Mouse (Mus musculus): ENCODE data around the gene 1700086D15Rik. TPM values are rescaled to one million over a fixed set of nuclear protein-coding genes. Genes with fewer than 3 reads are reported as not detected.

Gene 1700086D15Rik
- total RNA-seq (2014; rRNA removed): 0.71 and 1.5 TPM in 2 replicates
- polyA plus RNA-seq (2015; fragmentation: Nextera tagmentation; extraction: Ambion mirVana): 0.21 and 0.33 TPM in 2 replicates

DNA sequence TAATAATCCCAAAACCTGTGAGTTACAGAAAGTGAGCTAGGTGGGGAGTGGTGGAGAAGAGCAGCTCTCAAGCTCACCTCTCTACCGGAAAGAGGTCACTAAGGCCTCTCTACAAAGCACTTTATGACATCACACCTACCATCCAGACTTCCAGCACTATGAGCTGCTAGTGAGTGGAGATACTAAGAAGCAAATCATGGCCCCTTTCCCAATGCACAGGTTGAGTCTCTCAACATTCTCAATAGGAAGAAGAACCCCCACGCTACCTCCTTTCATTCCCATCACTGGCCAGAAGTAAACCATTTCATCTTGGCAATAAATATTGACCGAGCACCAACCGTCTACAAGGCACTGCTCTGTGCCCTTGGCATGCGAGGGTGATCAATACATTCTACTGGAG, at the start of gene 1700086D15Rik:
TSS of gene 1700086D15Rik (minus strand) at position 101 of the 400 bp plus-strand sequence.
- Histone ChIP-seq H3K4me1 (ENCODE audit: insufficient read depth) (peaks cover 3% of the 10 kb centered on the region; the same call in 1 of the 2 replicates), H3K36me3 (ENCODE audit: insufficient read depth) (no peaks in the 10 kb centered on the region), H3K27ac (ENCODE audit: low read depth, low read length) (no peak within 1 kb of the TSS), H3K27me3 (ENCODE audit: insufficient read depth, low read length) (no peaks in the 10 kb centered on the region), H3K9me3 (ENCODE audit: low read length) (no peaks in the 10 kb centered on the region), H3K4me2 (ENCODE audit: low read depth) (peak within 1 kb of the TSS; percentile 94), H3K4me3 (ENCODE audit: low read depth, low read length) (peak within 1 kb of the TSS; percentile 77; the same call in 1 of the 2 replicates), H3K9ac (no peak within 1 kb of the TSS)
- no peak for TF ChIP-seq CTCF (IDR thresholded peaks at IDR 0.05; ENCODE audit: low read depth)
- 95% methylated on average over 5 of the region's 5 CpGs for WGBS
- ATAC-seq (no peak), DNase-seq (no peak)

DNA sequence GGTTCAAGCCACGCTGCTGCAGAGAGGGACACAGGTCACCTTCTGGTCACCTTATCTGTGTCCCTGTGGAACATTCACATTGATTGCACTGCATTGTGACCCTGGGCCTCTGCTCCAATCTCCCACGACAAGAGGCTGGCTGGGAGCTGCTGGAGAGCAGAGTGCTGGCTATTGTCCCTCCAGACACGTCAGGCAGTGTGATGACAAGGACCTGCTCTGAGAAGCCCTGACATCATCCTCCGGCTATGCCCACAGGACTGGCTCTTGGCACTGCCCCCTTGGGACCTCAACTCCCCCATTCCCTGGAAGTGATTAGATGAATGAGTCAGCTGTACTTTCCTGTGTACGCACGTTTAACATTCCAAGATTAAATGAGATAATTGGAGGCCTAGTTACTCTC, 49.8 kb upstream of the 1700086D15Rik start:
- H3K9me3 ChIP-seq (ENCODE audit: low read length): no peaks in the 10 kb centered on the region
- no peak for DNase-seq
- no peak overlapping the region for H3K27ac ChIP-seq (ENCODE audit: low read depth, low read length)
- no peak for TF ChIP-seq CTCF (IDR thresholded peaks at IDR 0.05; ENCODE audit: low read depth)
- no peak overlapping the region for H3K4me2 ChIP-seq (ENCODE audit: low read depth)
- 51% methylated on average over 6 of the region's 6 CpGs for WGBS
- no peaks in the 10 kb centered on the region for H3K27me3 ChIP-seq (ENCODE audit: insufficient read depth, low read length)
- H3K36me3 ChIP-seq (ENCODE audit: insufficient read depth): no peaks in the 10 kb centered on the region
- H3K4me3 ChIP-seq (ENCODE audit: low read depth, low read length): no peak overlapping the region
- no peaks in the 10 kb centered on the region for H3K4me1 ChIP-seq (ENCODE audit: insufficient read depth)
- ATAC-seq: no peak
- H3K9ac ChIP-seq: no peak overlapping the region

DNA sequence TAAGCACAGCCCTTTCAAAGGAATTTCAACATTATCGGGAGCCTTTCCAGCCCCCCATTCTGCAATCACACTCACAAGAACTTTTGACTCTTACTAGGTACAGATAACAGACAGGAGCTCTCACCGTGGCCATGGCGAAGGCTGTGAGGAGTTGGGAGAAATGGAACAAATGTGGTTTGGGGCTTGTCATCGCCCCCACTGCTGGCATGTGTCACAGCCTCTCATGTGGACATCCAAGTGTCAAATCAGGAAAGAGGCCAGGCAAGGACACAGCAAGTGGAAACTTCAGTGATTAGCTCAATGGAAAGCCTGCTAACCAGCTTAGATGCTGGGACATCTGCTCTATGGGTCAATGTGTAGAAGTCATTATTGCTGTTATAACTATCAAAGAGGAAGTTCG, 45.6 kb upstream of the 1700086D15Rik start:
- Histone ChIP-seq H3K27ac (ENCODE audit: low read depth, low read length) (no peak overlapping the region), H3K36me3 (ENCODE audit: insufficient read depth) (no peaks in the 10 kb centered on the region), H3K27me3 (ENCODE audit: insufficient read depth, low read length) (no peaks in the 10 kb centered on the region), H3K4me3 (ENCODE audit: low read depth, low read length) (no peak overlapping the region), H3K4me1 (ENCODE audit: insufficient read depth) (no peaks in the 10 kb centered on the region), H3K9ac (no peak overlapping the region), H3K4me2 (ENCODE audit: low read depth) (no peak overlapping the region), H3K9me3 (ENCODE audit: low read length) (no peaks in the 10 kb centered on the region)
- ATAC-seq (no peak), DNase-seq (no peak)
- TF ChIP-seq CTCF (IDR thresholded peaks at IDR 0.05; ENCODE audit: low read depth): no peak
- WGBS: 85% methylated on average over 5 of the region's 5 CpGs

DNA sequence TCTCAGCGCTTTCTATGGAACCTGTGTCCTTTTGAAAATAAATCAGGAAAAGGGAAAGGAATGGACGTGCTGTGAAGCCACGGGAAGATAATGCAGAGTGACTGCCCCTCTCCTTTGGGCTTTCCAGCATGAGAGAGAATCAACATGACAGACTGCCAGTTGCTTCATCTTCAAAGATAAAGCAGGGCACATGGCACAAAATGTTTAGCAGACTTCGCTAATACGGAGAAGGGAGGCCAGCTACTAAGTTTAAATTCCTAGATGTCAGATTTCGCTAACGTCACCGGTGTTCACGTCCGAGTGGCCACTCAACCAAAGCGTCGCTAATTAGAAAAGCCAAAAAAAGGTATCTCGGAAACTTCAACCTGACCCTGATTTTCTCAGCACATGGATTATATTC, 45.0 kb upstream of the 1700086D15Rik start:
- Histone ChIP-seq H3K27ac (ENCODE audit: low read depth, low read length) (no peak overlapping the region), H3K27me3 (ENCODE audit: insufficient read depth, low read length) (no peaks in the 10 kb centered on the region), H3K4me3 (ENCODE audit: low read depth, low read length) (no peak overlapping the region), H3K4me1 (ENCODE audit: insufficient read depth) (no peaks in the 10 kb centered on the region), H3K36me3 (ENCODE audit: insufficient read depth) (no peaks in the 10 kb centered on the region), H3K4me2 (ENCODE audit: low read depth) (no peak overlapping the region), H3K9me3 (ENCODE audit: low read length) (no peaks in the 10 kb centered on the region), H3K9ac (no peak overlapping the region)
- TF ChIP-seq CTCF (IDR thresholded peaks at IDR 0.05; ENCODE audit: low read depth): no peak
- ATAC-seq: no peak
- WGBS: 70% methylated on average over 13 of the region's 13 CpGs
- no peak for DNase-seq

DNA sequence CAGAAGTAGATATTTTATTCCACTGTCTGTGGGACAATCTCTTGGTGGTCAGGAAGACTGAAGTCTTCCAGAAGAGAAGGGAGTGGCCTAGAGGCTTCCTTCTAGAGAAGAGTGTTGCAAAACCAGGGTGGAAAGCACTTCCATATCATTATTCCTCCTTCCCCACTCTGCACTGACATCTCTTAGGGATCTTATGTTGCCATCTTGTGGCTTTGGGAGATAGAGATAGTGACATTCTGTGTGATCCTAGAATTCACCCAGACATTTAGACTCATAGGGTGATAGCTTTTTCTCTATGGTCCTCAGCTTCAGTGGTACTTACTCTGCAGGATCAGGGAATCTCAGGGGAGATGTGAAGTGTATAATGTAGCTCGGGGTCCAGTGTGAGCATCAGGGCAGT, 43.3 kb upstream of the 1700086D15Rik start:
- Histone ChIP-seq H3K9ac (no peak overlapping the region), H3K4me1 (ENCODE audit: insufficient read depth) (no peaks in the 10 kb centered on the region), H3K9me3 (ENCODE audit: low read length) (no peaks in the 10 kb centered on the region), H3K27ac (ENCODE audit: low read depth, low read length) (no peak overlapping the region), H3K4me2 (ENCODE audit: low read depth) (no peak overlapping the region), H3K27me3 (ENCODE audit: insufficient read depth, low read length) (no peaks in the 10 kb centered on the region), H3K36me3 (ENCODE audit: insufficient read depth) (no peaks in the 10 kb centered on the region), H3K4me3 (ENCODE audit: low read depth, low read length) (no peak overlapping the region)
- ATAC-seq: no peak
- peak; percentile 37; the same call in 1 of the 2 replicates for TF ChIP-seq CTCF (IDR thresholded peaks at IDR 0.05; ENCODE audit: low read depth)
- no peak for DNase-seq
- WGBS: 95% methylated on average over 1 of the region's 1 CpGs

DNA sequence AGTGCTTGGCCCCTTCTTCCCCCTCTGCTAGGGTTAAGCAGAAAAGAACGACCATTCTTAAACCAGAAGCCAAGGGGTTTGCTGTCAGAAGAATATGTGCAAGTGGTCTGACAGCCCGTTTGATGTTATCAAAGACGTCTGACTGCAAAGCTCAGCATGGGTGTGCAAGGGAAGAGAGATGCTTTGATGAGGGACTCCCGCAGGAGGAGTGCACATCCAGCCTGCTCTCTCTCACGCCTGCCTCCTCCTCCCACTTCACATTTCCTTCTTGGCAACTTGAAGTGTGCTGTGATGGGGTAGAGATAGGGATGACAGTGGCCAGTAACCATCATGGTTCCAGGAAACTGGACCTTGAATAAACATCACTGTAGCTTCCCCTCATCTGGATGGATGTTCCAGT, 42.5 kb upstream of the 1700086D15Rik start:
- no peak overlapping the region for H3K4me2 ChIP-seq (ENCODE audit: low read depth)
- WGBS: 49% methylated on average over 5 of the region's 5 CpGs
- DNase-seq (no peak), ATAC-seq (no peak)
- no peaks in the 10 kb centered on the region for H3K4me1 ChIP-seq (ENCODE audit: insufficient read depth)
- TF ChIP-seq CTCF (IDR thresholded peaks at IDR 0.05; ENCODE audit: low read depth): no peak
- no peaks in the 10 kb centered on the region for H3K27me3 ChIP-seq (ENCODE audit: insufficient read depth, low read length)
- H3K4me3 ChIP-seq (ENCODE audit: low read depth, low read length): no peak overlapping the region
- no peaks in the 10 kb centered on the region for H3K9me3 ChIP-seq (ENCODE audit: low read length)
- no peaks in the 10 kb centered on the region for H3K36me3 ChIP-seq (ENCODE audit: insufficient read depth)
- H3K27ac ChIP-seq (ENCODE audit: low read depth, low read length): no peak overlapping the region
- H3K9ac ChIP-seq: no peak overlapping the region

DNA sequence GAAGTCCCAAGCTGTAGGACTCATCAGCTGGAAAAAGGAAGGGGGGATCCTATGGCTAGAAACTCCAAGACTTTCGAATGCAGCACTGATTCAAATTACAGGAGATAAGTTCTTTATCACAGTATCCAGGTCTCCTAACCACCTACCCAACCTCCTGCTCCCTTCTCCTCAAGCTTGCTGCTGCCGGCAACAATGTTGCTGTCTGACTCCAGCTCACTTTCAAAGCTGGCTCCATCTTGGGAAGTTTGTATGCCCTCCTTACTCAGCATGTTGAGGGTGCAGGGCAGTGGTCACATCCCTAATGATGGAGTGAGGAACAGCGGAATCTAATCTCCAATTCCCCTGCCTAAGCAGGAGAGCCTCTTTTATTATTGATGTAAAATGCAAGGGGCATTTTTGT, 38.3 kb upstream of the 1700086D15Rik start:
- no peaks in the 10 kb centered on the region for H3K4me1 ChIP-seq (ENCODE audit: insufficient read depth)
- no peak for DNase-seq
- H3K9me3 ChIP-seq (ENCODE audit: low read length): no peaks in the 10 kb centered on the region
- H3K27me3 ChIP-seq (ENCODE audit: insufficient read depth, low read length): no peaks in the 10 kb centered on the region
- no peak for ATAC-seq
- 74% methylated on average over 3 of the region's 3 CpGs for WGBS
- H3K4me3 ChIP-seq (ENCODE audit: low read depth, low read length): no peak overlapping the region
- no peaks in the 10 kb centered on the region for H3K36me3 ChIP-seq (ENCODE audit: insufficient read depth)
- no peak for TF ChIP-seq CTCF (IDR thresholded peaks at IDR 0.05; ENCODE audit: low read depth)
- no peak overlapping the region for H3K4me2 ChIP-seq (ENCODE audit: low read depth)
- no peak overlapping the region for H3K27ac ChIP-seq (ENCODE audit: low read depth, low read length)
- no peak overlapping the region for H3K9ac ChIP-seq

Data from forebrain, postnatal 0 days (tissue).